Mouse (Mus musculus): Measurements from ENCODE around the gene Zfp831.

GRCm38 (mm10) chr2:174627021-174627420, 16.3 kb upstream of the Zfp831 start:
- TF ChIP-seq CTCF (IDR thresholded peaks at IDR 0.05; ENCODE audit: insufficient read depth, low read length): no peak
- no peak for TF ChIP-seq POLR2A (IDR thresholded peaks at IDR 0.05; ENCODE audit: borderline replicate concordance, extremely low read depth, low read depth, low read length)
